Comparison of ENCODE assay signal across 18 mouse cellular contexts in the genomic region with DNA sequence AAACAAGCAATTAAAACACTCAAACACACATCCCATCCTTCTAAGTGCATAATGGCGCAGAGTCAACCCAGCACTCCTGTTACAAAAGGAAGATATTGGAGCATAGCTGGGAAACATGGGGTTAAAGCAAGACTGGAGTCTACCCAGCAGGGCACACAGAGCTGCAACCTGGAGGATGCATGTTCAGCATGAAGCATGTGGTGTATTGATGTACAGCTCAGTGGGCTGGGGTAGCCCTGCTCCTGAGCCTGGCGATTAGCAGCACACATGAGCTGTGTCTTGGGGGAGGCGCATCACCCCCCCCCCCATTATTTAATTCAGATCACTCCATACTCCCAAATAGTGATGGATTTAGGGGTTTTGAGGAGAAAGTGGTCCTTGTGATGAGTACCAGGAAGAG. TPM values are rescaled to one million over a fixed set of nuclear protein-coding genes. Genes with fewer than 3 reads are reported as not detected.
"Had no signal": no experiment of that assay in that cellular context is flagged by ENCODE, and none has a peak within 500 bp of the region (broad histone marks: within the 10 kb centered on the region; RNA-seq: fewer than 3 reads in every experiment).

No protein-coding gene starts in this region.

- H3K4me2 ChIP-seq: kidney, embryonic 15.5 days; liver, embryonic 13.5 days; stomach, embryonic 15.5 days had no signal

- H3K27ac ChIP-seq: kidney, embryonic 15.5 days; left cerebral cortex, adult 2 months; liver, embryonic 13.5 days; stomach, embryonic 15.5 days had no signal

- H3K4me3 ChIP-seq: kidney, embryonic 15.5 days; left cerebral cortex, adult 2 months; liver, embryonic 13.5 days; myocyte; stomach, embryonic 15.5 days had no signal

- DNase-seq: kidney, adult 11 months; kidney, adult 8-10 months; kidney, postnatal 10 days; kidney, postnatal 36 days; layer of hippocampus, postnatal 36 days; liver, embryonic 13.5 days; lung, adult 2 months; lung, postnatal 14 days; lung, postnatal 4 days; retina, postnatal 1 day; right cerebral cortex, postnatal 25 days; spleen, adult 18-20 months; thymus, postnatal 25 days had no signal

- H3K9me3 ChIP-seq: kidney, embryonic 15.5 days; liver, embryonic 13.5 days; stomach, embryonic 15.5 days had no signal

- H3K4me1 ChIP-seq: kidney, embryonic 15.5 days; liver, embryonic 13.5 days; stomach, embryonic 15.5 days had no signal

- H3K36me3 ChIP-seq: kidney, embryonic 15.5 days; liver, embryonic 13.5 days; stomach, embryonic 15.5 days had no signal

- H3K9ac ChIP-seq: kidney, embryonic 15.5 days; liver, embryonic 13.5 days; stomach, embryonic 15.5 days had no signal

- H3K27me3 ChIP-seq: kidney, embryonic 15.5 days; liver, embryonic 13.5 days; stomach, embryonic 15.5 days had no signal

RNA-seq across cellular contexts. Expression of a gene that starts 32.9 kb away (rescaled TPM):
- total RNA-seq: monocyte, adult 5-6 weeks had no signal
- polyA plus RNA-seq: myocyte had no signal
